Mouse (Mus musculus) cerebellum, adult 18-20 months (tissue): ENCODE measurements around the gene Acap1.

ENCODE experiments used
- DNase-seq, 2 experiments: peaks; one replicate each; pipeline ENCODE4 v3.0.0; 2021

Gene Acap1

DNA sequence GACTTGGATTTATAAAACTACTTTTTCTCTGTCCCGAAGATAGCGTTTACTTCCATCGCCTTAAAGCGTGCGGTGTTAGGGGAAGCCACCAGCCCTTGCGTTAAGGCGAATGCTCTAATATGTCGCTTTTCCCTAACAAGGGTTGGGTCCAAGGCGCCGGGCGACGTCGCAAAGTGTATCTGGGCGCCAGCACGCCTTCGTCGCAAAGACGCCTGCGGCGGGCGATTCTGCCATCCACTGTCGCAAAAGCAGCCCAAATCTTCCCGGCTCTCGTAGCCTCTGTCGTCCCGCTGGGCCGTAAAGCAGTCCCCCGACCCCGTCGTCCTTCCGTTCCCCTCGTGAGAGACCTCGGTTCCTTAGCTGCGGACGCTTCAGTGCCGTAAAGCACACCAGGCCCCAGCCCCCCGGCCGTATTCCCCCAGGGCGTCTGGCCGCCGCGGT is 6.1 kb upstream of the Acap1 start:
- peak; percentile 94 to 95 for DNase-seq

DNA sequence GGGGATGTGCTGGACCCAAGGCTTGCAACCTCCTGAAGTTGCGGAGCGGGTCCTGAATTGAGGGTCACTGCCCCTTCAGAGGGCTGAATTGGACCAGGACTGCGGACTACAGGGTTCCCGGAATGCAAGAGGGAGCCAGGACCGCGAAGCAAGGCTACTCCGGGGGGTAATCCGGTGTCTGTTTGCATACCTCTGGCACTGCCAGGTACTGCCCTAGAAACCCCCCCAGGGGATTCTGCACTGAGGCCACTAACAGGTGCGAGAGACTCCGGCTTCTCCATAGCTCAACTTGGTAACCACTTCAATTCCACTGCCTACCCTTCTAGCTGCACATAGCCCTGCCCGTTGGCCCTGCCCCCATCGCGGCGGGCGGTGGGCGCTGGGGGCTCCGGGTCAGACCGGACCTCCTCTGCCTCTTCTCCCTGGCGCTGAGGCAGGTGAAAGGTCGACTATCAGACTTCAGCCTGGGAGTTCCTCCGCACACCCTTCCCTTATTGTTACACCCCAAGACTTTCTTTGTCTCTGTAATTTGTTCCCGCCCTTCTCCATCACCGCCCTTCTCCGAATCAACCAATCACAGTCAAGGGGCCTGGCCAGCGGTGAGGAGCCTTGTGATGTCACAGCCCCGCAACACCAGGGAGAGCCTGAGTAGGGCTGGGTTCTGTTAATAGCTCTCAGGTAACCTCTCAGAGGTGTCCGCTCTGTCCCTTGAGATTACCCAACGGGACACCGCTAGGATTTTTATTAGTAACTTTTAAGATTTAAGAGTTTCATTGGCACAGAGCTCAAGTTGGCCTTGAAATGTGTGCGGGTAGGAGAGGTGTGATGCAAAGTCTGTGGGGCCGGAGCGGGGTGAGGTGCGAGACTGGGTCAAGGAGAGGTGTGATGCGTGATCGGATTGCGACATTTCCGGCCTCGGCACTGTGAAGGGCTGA is 5.4 kb upstream of the Acap1 start, which contains the start of the genes 2810408A11Rik and Neurl4:
Gene 2810408A11Rik, minus strand, starts transcription at position 517 of the 935 bp plus-strand sequence.
Gene Neurl4, plus strand, starts transcription at position 602 of the 935 bp plus-strand sequence.
- peak; percentile 85 to 94 for DNase-seq

DNA sequence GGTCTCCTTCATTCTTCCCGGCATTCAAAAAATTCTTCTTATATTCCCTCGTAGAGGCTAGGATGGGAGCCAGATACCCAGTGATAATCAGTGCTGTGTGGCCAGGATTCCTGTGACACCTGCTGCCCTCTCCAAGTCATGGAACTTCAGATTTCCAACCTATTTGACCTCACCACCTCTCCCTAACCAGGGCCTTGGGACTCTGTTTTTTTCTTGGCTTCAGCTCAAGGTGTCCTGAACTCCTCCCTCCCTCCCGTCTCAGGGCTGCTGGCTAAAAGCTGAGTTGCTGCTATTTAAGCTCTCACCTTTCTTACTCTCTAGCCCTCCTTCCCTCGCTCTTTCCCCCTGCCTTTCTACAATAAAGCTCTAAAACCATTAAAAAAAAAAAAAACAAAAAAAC is 4.5 kb upstream of the Acap1 start:
- no peak for DNase-seq

DNA sequence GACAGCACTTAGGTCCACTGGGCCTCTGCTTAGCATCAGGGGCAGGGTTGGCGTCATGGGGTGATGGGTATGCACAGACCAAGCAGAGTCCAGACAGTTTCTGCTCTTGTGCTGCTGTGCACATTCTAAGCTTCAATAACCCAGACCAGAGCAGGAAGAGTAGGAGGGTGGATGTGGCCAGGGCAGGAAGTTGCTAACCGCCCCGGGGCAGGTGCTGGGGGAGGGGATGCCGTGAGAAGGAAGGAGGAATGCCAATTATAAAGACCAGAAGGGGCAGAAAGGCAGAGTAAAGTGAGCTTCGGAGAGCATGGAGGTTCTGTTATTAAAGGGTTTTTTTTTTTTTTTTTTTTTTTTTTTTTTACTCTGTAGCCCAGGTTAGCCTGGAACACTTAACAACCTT is 668 bp downstream of the Acap1 start:
- no peak for DNase-seq

DNA sequence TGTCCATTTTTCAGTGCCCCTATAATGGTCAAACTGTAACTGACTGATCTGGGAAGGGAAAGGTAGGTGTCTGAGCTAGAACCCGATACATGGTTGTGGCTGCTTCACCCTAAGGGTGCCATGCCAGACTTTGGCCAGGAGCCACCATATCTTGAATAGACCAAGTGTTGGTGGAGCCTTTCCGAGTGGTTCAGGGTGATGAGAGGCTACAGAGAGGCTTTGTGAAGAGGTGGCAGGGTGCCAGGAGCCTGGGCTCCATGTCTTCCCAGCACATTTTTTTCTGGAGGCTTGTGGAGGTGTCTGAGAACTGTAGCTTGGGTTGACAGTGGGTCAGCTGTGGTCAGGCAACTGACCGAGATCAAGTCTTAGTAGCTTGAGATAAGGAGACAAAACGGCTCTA is 3.9 kb downstream of the Acap1 start:
- no peak for DNase-seq

DNA sequence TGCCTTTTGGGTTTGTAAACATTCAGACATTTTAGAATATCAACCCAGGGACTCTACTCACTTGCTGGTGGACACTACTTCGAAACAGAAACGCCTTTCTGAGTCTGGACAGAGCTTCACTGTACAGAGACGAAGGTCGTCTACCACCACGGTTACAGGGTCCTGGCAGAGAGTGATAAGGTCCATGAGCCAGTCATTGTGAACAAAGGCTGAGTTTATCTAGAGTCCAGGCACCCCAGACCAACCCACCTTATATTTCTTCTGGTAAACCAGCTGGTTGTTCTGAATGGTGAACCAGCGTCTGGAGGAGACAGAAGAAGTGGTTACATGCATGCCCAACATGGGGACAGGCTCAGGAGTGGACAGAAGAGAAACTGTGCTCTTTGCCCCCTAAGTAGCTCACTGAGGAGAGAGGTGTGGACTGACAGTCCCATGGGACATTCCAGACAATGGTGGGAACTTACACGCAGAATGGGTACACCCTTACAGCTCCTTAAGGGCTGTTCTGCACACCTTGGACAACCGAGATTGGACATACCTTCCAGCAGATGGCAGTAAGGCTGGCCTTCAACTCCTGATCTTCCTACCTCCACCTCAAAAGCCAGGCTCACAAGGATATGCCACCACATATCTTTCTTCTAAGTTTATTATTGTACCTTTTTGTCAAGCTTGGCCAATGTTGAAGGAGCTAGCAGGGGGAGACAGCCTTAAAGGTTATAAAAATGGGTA is 8.3 kb downstream of the Acap1 start:
- no peak for DNase-seq

DNA sequence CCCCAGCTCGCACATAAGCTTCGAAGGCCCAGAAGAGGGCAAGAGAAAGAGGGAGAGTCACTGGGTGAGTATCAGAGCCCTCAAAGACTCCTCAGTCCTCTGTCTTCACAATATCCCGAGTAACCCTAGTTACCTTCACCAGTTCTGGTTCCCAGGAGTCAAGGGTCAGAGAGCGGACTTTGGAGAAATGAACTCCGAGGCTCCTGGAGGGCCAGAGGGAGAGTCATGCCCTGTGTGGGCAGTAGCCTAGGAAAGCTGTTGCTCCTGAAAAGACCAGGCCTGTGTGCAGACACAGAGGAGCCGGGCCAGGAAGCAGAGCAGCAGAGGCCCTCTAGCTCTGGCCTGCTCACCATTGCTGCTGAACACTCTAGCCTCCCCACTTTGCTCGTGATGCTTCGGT is 10.7 kb downstream of the Acap1 start:
- DNase-seq, result no peak

DNA sequence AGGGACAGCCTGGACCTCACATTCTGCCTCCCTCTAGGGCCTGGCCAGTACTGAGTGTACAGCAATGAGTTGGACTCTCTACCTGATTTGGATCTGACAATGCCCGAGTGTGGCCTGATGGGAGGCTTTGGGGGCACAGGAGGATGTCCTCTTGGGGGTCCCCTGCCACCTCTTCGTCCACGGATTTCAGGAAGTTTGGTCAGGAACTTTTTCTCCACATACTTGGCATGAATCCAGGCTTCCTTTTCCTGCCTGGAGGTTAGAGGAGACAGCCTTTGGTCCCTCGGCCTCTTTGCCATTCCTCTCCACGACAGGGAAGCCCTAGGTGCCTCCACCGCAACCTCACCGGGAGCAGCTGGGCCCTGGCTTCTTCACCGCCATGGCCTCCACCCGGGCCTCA is 11.1 kb downstream of the Acap1 start:
- DNase-seq, result no peak

DNA sequence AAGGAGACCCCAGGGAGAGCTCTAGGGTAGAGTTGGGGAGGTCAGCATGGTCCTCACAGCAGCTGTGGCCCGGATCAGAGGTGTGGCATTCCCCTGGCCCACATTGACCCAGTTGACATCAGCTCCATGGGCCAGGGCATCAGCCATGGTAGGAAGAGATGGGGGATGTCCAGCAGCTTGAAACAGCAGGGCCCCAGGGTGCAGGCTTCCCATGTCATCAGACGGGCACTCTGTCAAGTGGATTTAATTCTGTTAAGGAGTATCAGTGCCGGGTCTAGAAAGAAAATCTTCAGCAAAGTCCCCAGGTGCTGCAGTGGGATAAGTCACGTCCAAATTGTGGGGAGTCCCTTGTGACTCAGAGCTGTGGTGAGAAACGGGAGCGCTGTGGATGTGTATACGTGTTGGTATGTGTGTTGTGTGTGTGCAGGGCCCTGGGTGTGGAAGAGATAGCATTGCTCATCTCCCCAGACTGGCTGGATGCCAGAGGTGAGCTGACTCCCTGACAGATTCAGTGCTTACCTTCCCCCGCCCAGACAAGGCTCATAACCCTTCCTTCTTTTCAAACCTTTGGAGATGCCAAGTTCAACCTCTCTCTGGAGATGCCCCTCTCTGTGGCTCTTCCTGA is 11.7 kb downstream of the Acap1 start:
- DNase-seq, result no peak

DNA sequence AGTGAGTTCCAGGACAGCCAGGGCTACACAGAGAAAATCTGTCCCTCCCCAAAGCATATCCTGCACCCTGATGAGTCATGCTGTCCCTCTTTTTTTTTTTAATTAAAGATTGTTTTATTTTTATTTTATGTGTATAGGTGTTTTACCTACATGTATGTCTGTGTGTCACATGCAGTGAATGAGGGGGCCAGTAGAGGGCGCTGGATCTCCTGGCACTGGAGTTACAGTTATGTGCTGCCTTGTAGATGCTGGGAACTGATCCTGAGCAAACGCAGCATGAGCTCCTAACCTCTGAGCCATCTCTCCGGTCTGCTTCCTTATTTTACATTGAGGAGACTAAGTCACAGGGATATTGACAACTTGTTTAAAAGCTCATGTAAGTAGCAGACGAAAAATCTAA is 12.3 kb downstream of the Acap1 start:
- DNase-seq, result peak; percentile 30 to 51

DNA sequence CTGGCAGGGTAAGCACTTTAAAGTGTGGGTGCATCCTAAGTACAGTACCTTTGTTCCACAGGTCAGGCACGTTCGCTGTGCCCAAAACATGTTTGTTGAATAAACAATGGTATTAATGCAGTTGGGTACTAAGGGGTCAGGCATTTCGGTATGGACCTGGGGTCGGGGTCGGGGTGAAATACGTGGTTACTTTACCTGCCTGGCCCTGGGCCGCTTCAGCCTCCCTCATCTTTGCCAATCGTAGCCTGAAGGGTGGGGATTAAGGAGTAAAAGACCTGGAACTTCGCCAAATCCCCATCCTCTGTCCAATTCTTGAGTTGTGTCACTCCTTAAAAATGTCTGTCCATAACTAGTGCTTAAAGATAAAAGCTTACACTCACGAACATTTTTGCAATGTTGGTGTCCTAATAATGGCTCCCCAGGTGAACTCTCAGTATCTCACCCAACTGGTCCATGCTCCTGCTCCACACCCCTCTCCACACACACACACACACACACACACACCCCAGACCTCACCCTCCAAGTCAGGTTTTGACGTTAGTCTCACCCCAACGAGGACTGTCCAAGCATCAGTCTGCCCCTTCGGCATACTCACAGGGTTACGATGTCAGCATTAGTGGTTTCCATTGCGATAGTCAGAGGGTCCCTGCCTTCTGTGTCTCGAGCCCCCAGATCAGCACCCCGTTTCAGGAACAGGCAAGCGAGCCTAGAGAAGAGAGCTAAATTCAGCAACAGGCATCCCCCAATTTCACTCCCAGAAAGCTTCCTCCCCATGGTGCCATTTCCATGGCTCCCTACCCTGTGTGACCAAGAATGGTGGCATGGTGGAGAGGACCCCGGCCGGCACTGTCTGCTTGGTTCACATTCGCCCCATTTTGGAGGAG is 13.3 kb downstream of the Acap1 start:
- no peak for DNase-seq

DNA sequence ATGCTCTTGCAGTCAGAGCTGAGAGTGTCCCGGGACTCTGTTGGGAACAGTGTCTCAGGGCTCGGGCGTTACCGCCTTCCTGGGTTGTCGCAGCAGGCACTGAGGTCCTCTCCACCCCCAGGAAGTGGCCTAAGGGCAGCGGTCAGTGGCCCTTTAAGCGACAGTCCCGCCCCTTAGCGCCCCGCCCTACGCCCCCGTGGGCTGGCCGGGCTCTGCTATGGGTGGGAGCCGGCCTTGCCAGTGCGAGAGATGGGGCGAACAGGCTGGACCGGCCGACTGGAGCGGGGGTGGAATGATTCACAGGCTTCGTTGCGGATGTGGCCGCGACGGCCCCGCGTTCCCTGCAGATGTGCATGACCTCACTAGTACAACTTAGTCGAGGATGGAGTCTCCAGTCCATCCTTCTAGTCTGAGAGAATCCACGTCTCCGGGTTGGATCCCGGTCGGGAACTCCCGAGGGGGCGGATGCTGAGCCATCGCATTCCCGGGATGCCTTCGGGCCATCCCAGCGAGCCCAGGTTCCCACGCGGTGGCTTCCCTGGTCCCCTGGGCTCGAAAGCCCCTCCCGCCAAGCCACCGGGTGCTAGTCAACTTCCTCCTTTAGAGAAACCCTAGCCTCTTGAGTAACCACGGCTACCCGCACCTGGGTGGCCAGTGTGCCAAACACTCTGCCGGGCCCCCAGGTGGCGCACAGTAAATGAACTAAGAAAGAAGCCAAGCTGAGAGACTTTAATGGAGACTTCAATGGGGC is 14.3 kb downstream of the Acap1 start, which contains the start of gene Kctd11:
Gene Kctd11, minus strand, starts transcription at position 554 of the 751 bp plus-strand sequence.
- peak; percentile 76 to 78 for DNase-seq

DNA sequence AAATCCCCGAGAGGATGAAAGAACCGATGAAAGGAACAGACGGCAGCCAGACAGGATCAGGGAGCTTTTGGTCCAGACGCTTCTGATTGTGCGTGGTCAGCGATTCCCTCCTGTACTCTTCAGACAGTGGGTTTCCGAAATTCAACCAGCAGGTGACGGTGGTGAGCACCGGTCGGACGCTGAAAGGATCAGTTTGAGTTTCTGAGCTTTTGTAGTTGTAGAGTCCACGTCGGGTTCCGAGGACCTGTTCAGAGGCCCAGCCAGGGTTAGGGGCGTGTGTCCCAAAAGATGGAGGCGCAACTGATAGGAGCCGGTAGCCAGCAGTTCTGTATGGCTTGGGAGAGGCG is 14.9 kb downstream of the Acap1 start:
- DNase-seq, result peak; percentile 64 to 67

DNA sequence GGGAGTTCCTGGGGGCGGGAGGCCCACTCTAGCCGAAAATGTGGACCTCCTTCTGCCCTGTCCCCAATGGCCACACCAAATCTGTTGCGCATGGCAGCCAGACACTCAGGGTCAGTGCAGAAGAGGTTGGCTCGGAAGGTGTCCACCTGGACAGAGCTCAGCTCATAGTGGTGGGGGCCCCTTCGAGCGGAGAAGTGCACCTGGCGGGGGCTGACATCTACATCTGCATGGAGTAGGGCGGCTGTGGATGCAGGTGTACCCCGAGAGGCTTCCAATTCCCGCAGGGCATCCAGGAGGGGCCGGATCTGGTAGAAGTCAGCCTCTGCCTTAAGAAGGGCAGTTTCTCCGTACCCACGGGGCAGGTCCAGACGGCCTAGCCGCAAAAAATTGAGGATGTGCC is 15.6 kb downstream of the Acap1 start:
- DNase-seq, result no peak

DNA sequence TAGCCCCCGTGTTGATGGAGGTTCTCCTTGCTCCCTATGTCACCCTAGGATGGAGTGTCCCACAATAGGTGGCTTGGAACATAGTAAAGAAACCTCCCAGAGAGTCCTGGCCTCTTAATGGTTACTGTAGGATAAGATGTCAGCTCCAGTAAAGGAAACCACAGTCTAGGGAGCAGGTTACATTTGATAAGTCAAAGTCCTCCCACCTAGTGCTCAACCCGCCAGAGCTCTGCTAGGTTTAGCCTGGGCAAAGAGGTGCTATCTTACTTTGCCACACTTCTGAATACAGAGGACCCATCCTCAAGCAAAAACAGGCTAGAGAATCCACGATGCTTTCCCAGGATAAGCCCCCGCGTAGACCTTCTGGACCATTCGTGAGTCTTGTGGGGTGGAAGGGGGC is 16.4 kb downstream of the Acap1 start:
- DNase-seq, result no peak

DNA sequence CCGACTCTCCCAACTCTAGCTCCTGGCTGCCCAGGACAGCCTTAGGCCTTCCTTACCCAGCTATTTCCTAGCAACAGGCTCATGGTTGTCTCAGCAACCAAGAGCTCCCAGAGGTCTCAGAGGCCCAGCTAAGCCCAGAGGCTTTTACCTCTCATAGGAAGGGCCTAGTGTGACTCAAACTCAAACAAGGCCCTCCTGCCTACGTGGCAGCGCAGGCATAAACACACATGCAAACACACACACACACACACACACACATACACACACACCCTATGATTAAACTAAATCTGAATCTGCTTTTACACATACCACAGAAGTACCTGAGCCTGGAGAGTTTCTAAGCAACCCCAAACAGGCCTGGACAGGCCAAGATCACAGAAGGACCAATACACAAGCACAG is 16.9 kb downstream of the Acap1 start:
- no peak for DNase-seq

DNA sequence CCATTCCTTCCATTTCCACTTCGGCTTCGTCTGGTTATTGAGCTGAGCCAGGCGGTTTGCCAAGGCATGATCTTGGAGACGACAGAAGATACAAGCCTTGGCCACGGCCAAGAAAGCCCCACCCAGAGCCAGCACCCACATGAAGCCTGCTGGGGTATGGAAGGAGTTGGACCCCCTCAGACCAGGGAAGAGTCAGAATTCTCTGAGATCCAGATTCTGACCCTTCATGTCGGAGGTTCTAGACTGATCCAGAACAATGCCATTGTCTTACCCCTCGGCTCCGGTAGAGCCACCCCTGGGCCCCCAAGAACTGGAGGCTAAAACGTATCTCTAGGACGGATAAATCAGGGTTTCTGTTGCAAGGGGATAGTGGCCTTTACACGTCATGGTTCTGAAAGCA is 17.5 kb downstream of the Acap1 start, which contains the start of gene Tmem95:
Gene Tmem95, minus strand, starts transcription at position 141 of the 400 bp plus-strand sequence.
- no peak for DNase-seq

DNA sequence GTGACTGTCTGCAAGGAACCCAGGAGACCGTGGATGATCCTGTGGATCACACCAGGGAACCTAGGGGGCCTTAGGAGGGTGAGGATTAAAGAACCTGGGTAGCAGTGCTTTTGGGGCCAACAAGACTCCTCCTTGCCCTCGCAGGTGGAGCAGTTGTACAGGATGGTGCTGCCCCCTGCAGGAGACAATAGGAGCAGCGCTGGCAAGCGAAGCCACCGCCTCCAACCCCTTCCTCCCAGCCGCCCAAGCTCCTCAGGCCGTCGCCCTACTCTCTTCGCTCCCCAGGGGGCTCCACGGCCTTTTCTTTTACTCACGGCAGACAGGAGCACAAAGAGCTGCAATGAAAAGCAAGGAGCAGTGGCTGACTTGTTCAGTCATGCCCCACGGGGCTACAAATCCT is 18.5 kb downstream of the Acap1 start:
- peak; percentile 84 to 88 for DNase-seq

DNA sequence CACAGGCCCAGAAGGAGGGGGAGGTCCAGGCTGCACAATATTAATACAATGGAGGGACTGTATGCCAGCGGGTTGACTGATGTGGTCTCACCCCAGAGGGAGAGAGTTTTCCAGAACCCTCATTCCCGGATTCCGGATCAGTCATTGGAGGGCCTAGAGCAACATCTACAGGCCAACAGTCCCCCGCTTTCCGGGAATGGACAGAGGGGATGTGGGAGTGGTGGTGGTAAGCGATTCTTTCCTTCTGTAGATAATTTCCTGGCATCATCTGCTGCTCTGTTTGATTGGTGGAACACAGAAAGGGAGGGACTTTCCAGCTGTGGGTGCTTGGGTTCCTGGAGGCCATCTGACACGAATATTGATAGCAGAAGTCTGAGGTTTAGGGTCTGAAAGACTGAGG is 19.2 kb downstream of the Acap1 start:
- no peak for DNase-seq

DNA sequence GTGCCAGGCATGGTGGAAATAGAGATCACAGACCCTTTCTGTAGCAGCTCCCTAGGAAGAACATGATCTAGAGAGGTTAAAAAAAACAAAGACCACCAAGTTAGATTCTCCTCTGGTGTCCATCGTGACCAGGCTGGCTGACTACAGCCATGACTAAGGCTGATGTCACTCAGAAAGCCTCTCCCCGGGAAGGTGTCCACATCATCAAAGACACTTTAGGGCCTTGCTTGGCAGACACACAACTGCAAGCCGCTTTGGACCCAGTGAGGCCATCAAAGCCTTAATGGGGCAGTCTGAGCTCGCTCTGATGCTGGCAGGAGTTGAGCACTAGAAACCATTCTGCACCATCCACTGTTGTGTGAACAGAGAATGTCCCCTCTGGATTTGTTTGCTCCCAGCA is 22.9 kb downstream of the Acap1 start:
- DNase-seq, result no peak

DNA sequence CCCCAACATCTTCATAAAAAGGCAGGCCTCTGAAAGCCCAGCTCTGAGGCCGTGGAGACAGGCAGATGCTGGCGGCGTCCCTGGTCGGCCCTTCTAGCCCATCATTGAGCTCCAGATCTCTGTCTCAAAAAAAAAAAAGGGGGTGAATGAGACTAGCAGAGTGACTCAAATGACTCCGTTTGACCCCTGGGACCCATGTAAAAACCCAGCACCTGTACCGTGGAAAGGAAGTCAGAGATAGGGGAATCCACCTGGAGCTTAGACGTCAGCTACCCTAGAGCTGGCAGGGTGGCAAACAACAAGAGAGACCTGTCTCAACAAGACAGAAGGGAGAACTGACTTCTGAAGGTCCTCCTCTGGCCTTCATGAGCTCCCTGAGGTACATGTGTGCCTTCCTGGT is 23.5 kb downstream of the Acap1 start:
- DNase-seq, result no peak
